Mouse (Mus musculus): Measurements from ENCODE around the gene Aldh16a1. TPM values are rescaled to one million over a fixed set of nuclear protein-coding genes. Genes with fewer than 3 reads are reported as not detected.

The Aldh16a1 gene
- total and polyA plus RNA-seq, 3 experiments = 26.9 to 49.8 (median 45.1) TPM

- TF ChIP-seq MAFK (IDR thresholded peaks at IDR 0.05; ENCODE audit: insufficient replicate concordance, low read length) = no peak
- no peak for TF ChIP-seq TBP (conservative IDR thresholded peaks at IDR 0.05; ENCODE audit: low read depth, low read length)
- Histone ChIP-seq H3K27me3 (replicated peaks) (peaks cover 33% of the 10 kb centered on the region), H3K9me3 (replicated peaks; ENCODE audit: low read length) (no peaks in the 10 kb centered on the region), H3K4me1 (ENCODE audit: control insufficient read depth in 1 of 2, insufficient read depth in 2 of 2) (peaks cover 0 to 11% of the 10 kb centered on the region in 2 experiments; a peak in 3 of 4 replicates), H3K4me3 (replicated peaks in 1 of 3; ENCODE audit: low read depth in 2 of 3, low read length in 2 of 3, poor library complexity in 1 of 3) (no peak overlapping the region), H3K27ac (ENCODE audit: insufficient read depth, low read depth) (no peak overlapping the region), H3K4me2 (ENCODE audit: insufficient read depth, low read depth, poor library complexity, severe bottlenecking) (no peak overlapping the region), H3K9ac (ENCODE audit: insufficient read depth, low read depth) (no peak overlapping the region), H3K36me3 (replicated peaks in 1 of 2; ENCODE audit: control insufficient read depth in 1 of 2, insufficient read depth in 1 of 2, low read length in 1 of 2) (peaks cover 0 to 46% of the 10 kb centered on the region in 2 experiments), H3K79me2 (replicated peaks; ENCODE audit: control insufficient read depth, extremely low read depth, insufficient read depth, poor library complexity, severe bottlenecking) (no peaks in the 10 kb centered on the region)
- no peak for DNase-seq (ENCODE audit: extremely low read depth)
- in situ Hi-C loops (cut with MboI; ENCODE audit: low pct_ligation_motif_present, low pct_unique_long_range_greater_than_20kb, low sequenced_read_pairs) (loop anchor here (10.0 kb wide), 1 partner anchor 144 kb away; no protein-coding TSS in a partner anchor), dilution Hi-C loops (cut with MboI; ENCODE audit: extremely low pct_ligation_motif_present, extremely low pct_unique_long_range_greater_than_20kb, low sequenced_read_pairs) (no loop called here)
These were observed 6.5 kb upstream of the Aldh16a1 start for GRCm38 (mm10) chr7:45160866-45161265.

DNA sequence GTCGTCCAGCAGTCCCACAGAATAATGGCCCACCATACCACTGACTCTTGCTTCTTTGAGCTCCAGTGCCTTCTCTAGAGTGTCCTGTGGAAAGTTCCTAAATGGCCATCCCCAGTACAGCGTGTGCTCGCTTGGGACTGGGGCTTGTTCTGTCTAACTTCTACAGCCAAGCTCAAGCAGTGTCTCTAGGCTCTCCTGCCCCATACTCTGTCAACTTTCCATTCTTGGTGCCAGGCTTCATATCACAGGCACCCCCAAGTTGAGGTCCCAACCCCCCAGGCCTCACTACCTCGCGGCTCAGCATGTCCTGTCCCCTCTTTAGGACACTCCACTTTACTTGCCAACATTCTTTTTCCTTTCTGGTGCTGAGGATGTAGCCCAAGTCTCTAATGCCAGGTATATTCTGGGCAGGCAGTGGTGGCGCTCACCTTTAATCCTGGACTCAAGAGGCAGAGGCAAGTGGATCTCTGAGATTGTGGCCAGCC lies 6.0 kb upstream of the Aldh16a1 start:
- Histone ChIP-seq H3K27ac (ENCODE audit: insufficient read depth, low read depth) (no peak overlapping the region), H3K79me2 (replicated peaks; ENCODE audit: control insufficient read depth, extremely low read depth, insufficient read depth, poor library complexity, severe bottlenecking) (no peaks in the 10 kb centered on the region), H3K9me3 (replicated peaks; ENCODE audit: low read length) (no peaks in the 10 kb centered on the region), H3K4me1 (ENCODE audit: control insufficient read depth in 1 of 2, insufficient read depth in 2 of 2) (peaks cover 0 to 14% of the 10 kb centered on the region in 2 experiments; a peak in 3 of 4 replicates), H3K4me2 (ENCODE audit: insufficient read depth, low read depth, poor library complexity, severe bottlenecking) (no peak overlapping the region), H3K27me3 (replicated peaks) (peaks cover 27% of the 10 kb centered on the region), H3K36me3 (replicated peaks in 1 of 2; ENCODE audit: control insufficient read depth in 1 of 2, insufficient read depth in 1 of 2, low read length in 1 of 2) (peaks cover 0 to 48% of the 10 kb centered on the region in 2 experiments), H3K4me3 (replicated peaks in 1 of 3; ENCODE audit: low read depth in 2 of 3, low read length in 2 of 3, poor library complexity in 1 of 3) (no peak overlapping the region), H3K9ac (ENCODE audit: insufficient read depth, low read depth) (no peak overlapping the region)
- DNase-seq (ENCODE audit: extremely low read depth) = no peak
- dilution Hi-C loops (cut with MboI; ENCODE audit: extremely low pct_ligation_motif_present, extremely low pct_unique_long_range_greater_than_20kb, low sequenced_read_pairs) = no loop called here
- TF ChIP-seq JUN (IDR thresholded peaks at IDR 0.05; ENCODE audit: insufficient read depth, low read depth, low read length) = no peak
- no peak for TF ChIP-seq POLR2AphosphoS2 (IDR thresholded peaks at IDR 0.05; ENCODE audit: low read depth, low read length)
- no peak for TF ChIP-seq RCOR1 (conservative IDR thresholded peaks at IDR 0.05; ENCODE audit: low read depth, low read length)
- no peak for TF ChIP-seq ETS1 (conservative IDR thresholded peaks at IDR 0.05; ENCODE audit: low read depth, low read length)
- no peak for TF ChIP-seq IRF4 (IDR thresholded peaks at IDR 0.05; ENCODE audit: low read depth, low read length)
- no peak for TF ChIP-seq TCF12 (IDR thresholded peaks at IDR 0.05; ENCODE audit: low read depth, low read length)
- in situ Hi-C loops (cut with MboI; ENCODE audit: low pct_ligation_motif_present, low pct_unique_long_range_greater_than_20kb, low sequenced_read_pairs) = loop anchor here (10.0 kb wide), 1 partner anchor 144 kb away; no protein-coding TSS in a partner anchor

GRCm38 (mm10) chr7:45158991-45159390 lies 4.6 kb upstream of the Aldh16a1 start:
- dilution Hi-C loops (cut with MboI; ENCODE audit: extremely low pct_ligation_motif_present, extremely low pct_unique_long_range_greater_than_20kb, low sequenced_read_pairs) (no loop called here), in situ Hi-C loops (cut with MboI; ENCODE audit: low pct_ligation_motif_present, low pct_unique_long_range_greater_than_20kb, low sequenced_read_pairs) (no loop called here)
- no peak overlapping the region for H3K27ac ChIP-seq (ENCODE audit: insufficient read depth, low read depth)
- H3K27me3 ChIP-seq (replicated peaks) = peaks cover 14% of the 10 kb centered on the region
- H3K4me1 ChIP-seq (ENCODE audit: control insufficient read depth in 1 of 2, insufficient read depth in 2 of 2) = peaks cover 0 to 20% of the 10 kb centered on the region in 2 experiments; a peak in 3 of 4 replicates
- peaks cover 0 to 48% of the 10 kb centered on the region in 2 experiments for H3K36me3 ChIP-seq (replicated peaks in 1 of 2; ENCODE audit: control insufficient read depth in 1 of 2, insufficient read depth in 1 of 2, low read length in 1 of 2)
- H3K4me3 ChIP-seq (replicated peaks in 1 of 3; ENCODE audit: low read depth in 2 of 3, low read length in 2 of 3, poor library complexity in 1 of 3) = no peak overlapping the region
- no peak for DNase-seq (ENCODE audit: extremely low read depth)
- no peaks in the 10 kb centered on the region for H3K9me3 ChIP-seq (replicated peaks; ENCODE audit: low read length)
- no peak overlapping the region for H3K4me2 ChIP-seq (ENCODE audit: insufficient read depth, low read depth, poor library complexity, severe bottlenecking)
- no peak overlapping the region for H3K9ac ChIP-seq (ENCODE audit: insufficient read depth, low read depth)
- TF ChIP-seq MEF2A (IDR thresholded peaks at IDR 0.05; ENCODE audit: borderline replicate concordance, low read depth, low read length) (no peak), CHD2 (IDR thresholded peaks at IDR 0.05; ENCODE audit: low read length) (no peak), MXI1 (IDR thresholded peaks at IDR 0.05; ENCODE audit: low read depth, low read length) (no peak), MYC (IDR thresholded peaks at IDR 0.05; ENCODE audit: low read depth, low read length) (no peak), E2F4 (IDR thresholded peaks at IDR 0.05; ENCODE audit: insufficient replicate concordance, low read depth, low read length) (no peak), USF1 (IDR thresholded peaks at IDR 0.05; ENCODE audit: low read depth, low read length) (no peak), UBTF (IDR thresholded peaks at IDR 0.05; ENCODE audit: low read depth, low read length) (no peak), ELF1 (IDR thresholded peaks at IDR 0.05; ENCODE audit: low read depth, low read length) (no peak), MAX (IDR thresholded peaks at IDR 0.05; ENCODE audit: low read length) (no peak), JUND (conservative IDR thresholded peaks at IDR 0.05; ENCODE audit: low read depth, low read length) (no peak), ETS1 (conservative IDR thresholded peaks at IDR 0.05; ENCODE audit: low read depth, low read length) (no peak), TCF12 (IDR thresholded peaks at IDR 0.05; ENCODE audit: low read depth, low read length) (no peak), PAX5 (IDR thresholded peaks at IDR 0.05; ENCODE audit: low read length) (no peak), EP300 (IDR thresholded peaks at IDR 0.05; ENCODE audit: low read length) (no peak), HCFC1 (IDR thresholded peaks at IDR 0.05; ENCODE audit: low read depth, low read length) (no peak)
- H3K79me2 ChIP-seq (replicated peaks; ENCODE audit: control insufficient read depth, extremely low read depth, insufficient read depth, poor library complexity, severe bottlenecking) = no peaks in the 10 kb centered on the region

Data from CH12.LX (cell line).